Mouse (Mus musculus): ENCODE results near the gene Olfr412.

Olfr412 gene

DNA sequence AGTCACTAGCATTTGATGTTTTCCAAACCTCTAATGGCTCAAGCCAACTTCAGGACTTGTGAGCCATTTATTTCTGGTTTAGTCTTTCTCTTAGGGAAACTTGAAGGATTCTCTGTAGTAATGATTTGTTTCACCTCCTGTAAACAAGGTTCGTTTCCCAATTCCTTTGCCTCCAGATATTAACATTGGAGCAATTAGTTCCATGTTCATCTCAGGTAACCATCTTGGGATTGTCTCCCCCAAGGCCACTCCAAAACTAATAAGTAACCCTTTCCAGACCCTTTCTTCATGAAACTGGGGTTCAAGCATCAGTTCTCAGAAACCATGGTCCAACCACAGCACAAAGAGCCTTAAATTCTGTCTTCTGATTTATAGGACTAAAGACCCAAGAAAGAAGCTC, at the start of gene Olfr412:
Gene Olfr412 (plus strand): TSS at position 301 of the 400 bp plus-strand sequence.
- in situ Hi-C loops (cut with MboI; ENCODE audit: low sequenced_read_pairs) = no loop called here

DNA sequence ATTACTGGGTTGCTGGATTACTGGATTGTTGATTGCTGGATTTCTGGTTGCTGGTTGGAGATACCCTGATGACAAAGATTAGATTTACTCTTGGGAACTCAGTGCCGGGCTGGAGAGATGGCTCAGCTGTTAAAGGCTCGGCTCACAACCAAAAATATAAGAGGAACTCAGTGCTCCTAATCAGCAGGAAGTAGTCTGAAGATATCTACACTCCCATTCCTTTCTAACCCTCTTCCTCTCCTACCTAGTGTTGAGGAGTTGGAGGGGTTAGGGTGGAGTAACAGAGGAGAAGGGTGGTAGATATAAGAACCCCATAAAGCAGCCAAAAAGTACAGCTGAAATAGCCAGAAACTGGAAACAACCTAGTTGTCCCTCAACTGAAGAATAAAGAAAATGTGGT, 35.8 kb upstream of the Olfr412 start:
- in situ Hi-C loops (cut with MboI; ENCODE audit: low sequenced_read_pairs) = no loop called here

DNA sequence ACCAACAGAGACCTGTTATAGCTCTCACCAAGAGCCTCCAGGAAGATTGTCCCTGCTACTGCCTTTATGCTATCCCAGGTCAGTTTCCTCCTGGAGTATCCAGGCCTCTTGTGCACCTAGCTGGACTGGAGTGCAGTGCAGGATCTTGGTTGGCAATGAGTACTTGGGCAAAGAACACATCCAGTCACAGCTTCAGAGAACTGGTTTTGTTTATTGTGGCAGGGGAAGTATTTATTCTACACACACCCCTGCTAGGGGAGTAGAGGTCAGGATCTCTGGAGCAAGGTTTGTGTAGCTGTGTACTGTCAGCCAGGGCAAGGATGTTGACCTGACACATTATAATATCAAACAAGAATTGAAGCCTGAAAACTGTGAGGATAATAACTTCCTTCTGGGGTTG, 33.1 kb upstream of the Olfr412 start:
- in situ Hi-C loops (cut with MboI; ENCODE audit: low sequenced_read_pairs) = no loop called here

DNA sequence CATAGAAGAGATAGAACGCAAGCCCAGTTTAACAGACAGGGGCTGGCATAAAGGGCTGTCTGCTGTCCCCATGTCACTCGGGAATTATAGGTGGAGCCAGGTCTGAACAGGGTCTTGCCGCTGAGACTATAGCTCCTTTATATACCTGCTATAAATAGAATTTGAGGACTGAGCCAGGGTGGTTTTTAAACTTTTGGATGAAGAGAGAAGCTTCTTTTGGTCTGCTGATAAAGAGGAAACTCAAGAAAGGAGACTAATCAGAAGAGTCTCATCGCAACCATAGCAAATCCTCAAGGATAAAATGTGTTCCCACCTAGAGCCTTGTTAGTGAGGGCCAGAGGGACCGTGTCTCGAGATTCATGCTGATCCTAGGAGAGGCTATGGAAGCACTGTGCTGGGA, 23.9 kb upstream of the Olfr412 start, which contains the start of gene Olfr410:
Gene Olfr410 (minus strand): TSS at position 101 of the 400 bp plus-strand sequence.
- in situ Hi-C loops (cut with MboI; ENCODE audit: low sequenced_read_pairs) = no loop called here

DNA sequence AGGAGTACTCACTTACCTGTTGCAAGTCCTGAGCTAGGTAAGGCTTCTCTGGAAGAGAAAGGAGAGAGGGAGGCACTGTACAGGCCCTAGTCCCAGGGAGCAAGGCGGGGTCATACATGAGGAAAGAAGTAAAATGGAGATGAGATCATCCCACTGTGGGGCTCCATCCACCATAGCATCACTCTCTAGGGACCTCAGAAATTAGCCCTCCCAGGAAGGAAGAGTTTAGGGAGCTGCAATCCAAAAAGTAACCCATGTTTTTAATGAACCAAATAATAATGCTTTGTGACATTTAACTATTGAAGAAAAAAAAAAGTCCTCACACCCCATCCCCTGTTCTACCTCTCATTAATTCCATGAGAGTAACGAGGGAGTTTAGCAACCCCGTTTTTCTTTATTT, 9.3 kb upstream of the Olfr412 start, which contains the start of gene Olfr411:
Gene Olfr411 (minus strand): TSS at position 101 of the 400 bp plus-strand sequence.
- in situ Hi-C loops (cut with MboI; ENCODE audit: low sequenced_read_pairs) = no loop called here

DNA sequence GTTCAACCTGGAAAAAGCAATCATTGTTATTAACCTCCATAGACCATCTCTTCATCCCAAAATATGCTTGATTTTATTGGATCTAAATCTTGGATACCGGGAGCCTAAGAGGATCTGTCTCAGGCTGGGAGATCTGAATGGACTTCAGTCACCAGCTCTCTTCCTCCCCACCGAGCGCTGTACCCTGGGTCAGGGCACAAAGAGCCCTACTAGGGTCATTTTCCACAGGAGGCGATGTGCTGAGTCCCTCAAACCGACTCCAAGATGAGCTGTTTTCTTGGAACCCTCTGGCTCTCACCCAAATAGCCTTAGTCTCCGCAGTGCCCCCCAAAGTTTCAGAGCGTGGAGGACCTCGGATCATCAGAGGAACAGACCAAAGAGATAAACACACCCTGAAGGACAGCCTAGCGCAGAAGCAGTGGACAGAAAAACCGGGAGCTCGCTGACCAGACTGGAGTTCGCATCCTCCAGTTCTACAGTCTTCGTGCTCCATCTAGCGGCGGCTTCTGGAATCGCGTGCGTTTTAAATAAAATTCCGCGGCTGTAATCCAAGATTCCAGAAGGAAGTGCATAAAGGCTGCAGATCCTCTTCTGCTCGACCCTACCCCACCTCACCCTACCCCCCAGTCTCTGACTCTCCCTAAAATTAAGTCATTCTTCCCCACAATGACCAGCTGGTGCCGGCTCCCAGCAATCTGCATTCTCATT, 9.7 kb downstream of the Olfr412 start:
- in situ Hi-C loops (cut with MboI; ENCODE audit: low sequenced_read_pairs) = no loop called here

DNA sequence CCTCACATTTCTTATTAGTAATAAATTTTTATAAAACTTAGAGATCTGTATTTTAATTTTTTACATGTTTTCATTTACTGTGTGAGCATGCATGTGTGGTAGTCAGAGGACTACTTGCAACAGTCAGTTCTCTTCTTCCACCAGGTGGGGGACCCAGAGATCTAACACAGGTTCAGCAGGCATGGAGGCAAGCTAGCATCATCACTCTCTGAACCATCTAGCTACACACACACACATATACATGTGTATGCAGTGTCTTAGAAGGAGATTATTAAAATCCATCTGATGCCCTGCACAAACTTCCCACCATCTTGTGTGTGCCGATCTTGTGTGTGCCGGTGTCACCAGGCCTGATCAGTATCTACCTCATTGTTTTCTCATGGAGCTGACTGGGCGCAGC, 15.0 kb downstream of the Olfr412 start:
- in situ Hi-C loops (cut with MboI; ENCODE audit: low sequenced_read_pairs) = no loop called here

DNA sequence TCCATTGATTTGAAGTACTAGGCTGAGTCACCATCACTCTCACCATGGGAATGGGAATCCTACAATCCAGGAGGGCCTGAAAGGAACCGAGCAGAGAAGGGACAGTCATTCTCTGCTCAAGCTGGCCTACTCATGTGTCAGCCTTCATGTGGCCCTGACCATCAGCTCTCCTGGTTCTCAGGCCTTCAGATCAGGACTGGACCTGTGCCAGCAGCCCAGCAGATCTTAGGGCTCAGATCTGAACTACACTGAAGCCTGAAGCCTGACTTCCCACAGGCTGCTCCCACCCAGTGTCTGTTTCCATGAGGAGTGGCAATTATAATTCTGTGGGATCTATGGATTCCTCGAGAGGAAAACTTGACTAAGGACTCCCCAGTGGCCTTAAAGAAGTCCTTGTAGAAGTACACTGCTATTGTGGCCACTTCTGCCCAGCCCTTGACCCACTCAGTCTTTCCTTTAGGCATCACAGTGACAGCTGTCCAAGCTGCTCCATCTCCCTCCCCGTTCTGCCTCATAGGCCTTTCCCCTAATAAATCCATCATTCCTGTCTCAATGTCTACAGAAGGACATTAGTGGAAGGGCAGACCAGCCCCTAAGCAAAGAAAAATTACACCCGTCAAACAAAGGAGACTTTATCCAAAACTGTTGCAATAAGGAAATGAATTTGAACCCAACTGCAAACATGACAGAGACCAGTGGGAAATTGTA, 17.5 kb downstream of the Olfr412 start:
- in situ Hi-C loops (cut with MboI; ENCODE audit: low sequenced_read_pairs) = no loop called here

DNA sequence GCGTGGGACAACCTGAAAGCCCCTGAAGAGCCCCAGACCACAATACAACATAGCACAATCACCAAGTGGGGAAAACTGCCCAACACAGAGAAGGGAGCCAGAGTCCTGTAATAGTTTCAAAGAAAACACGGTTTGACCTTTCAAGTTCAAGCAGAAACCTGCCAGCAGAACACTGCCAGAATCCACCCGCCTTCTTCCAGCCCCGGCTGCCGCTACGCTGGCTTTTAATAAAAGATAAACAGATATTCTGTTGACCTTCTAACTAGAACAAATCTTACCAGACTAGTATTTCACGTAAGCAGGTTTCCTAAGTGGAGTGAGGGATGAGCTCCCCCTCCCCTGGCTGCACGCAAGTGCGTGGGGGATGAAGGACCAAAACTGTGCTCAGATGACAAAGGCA, 23.8 kb downstream of the Olfr412 start:
- in situ Hi-C loops (cut with MboI; ENCODE audit: low sequenced_read_pairs) = no loop called here

DNA sequence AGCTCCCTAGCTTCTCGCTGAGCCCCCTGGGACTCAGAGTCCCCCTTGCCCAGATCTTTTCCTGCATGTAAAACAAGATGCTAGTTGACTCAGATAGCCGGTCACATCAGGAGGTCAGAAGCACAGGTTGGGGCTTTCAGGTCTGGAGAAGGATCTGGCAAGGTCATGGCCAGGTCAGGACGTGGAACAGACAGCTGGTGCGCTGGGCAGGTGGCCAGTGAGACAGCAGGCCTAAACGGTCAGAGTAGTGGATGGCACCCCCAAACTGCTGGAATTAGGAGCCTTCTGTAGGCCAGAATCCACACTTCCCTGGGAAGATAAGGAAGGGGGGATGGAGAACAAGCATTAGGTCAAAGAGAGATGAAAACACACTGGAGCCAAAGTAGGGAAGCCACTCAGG, 25.3 kb downstream of the Olfr412 start:
- in situ Hi-C loops (cut with MboI; ENCODE audit: low sequenced_read_pairs) = no loop called here

DNA sequence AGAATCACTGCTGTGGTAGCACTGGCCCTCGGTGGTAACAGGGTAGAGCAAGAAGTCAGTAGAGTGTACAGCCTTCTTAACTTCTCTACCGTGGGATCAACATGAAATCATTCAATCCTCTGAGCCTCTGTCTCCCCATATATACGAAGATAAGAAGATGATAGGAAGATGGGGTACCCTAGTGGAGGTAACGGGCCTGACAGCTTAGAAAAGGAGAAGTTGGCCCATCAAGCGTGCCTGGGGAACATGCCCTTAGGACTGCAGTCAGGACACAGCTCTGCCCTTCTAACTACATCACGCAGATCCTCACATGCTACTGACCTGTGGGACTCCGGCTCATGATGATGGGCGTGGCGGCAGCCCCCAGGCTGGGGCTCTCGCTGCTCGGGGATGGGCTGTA, 30.0 kb downstream of the Olfr412 start:
- in situ Hi-C loops (cut with MboI; ENCODE audit: low sequenced_read_pairs) = loop anchor here (5.0 kb wide), 1 partner anchor 145 kb away; no protein-coding TSS in a partner anchor

DNA sequence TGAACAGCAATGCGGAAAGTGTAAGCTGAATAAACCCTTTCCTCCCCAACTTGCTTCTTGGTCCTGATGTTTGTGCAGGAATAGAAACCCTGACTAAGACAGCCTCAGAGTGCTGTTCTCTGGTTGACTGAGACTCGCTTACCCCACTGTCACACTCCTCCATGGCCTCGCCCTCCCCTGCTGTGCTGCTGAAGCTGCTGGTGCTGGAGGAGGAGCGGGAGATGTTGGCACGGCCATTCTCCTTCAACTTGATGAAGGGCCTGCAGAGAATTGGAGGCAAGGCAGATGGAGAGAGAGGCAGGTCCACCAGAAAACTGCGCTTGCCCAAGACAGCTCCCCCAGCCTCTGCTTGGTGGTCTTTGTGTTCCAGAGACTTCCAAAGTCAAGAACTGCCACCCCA, 31.0 kb downstream of the Olfr412 start:
- in situ Hi-C loops (cut with MboI; ENCODE audit: low sequenced_read_pairs) = loop anchor here (5.0 kb wide), 1 partner anchor 144 kb away; no protein-coding TSS in a partner anchor

DNA sequence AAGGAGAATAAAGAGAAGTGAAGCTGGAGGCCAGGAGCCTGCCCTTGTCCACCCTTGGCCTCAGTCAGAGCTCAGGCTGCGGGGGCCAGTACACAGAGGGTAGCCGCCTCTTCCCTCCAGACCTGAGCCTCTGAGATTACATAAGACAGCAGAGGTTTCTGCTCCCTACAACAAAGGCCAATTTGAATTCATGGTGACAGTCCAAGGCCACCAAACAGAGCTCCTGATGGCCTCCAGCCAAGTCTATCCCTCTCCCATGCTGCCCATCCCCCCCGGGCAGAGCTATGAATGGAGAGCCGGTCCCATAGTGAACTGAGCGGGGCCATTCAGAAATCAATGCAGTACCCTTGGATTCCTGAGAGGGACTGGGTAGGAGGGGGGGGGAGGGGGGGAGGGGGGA, 31.6 kb downstream of the Olfr412 start:
- in situ Hi-C loops (cut with MboI; ENCODE audit: low sequenced_read_pairs) = loop anchor here (5.0 kb wide), 1 partner anchor 144 kb away; no protein-coding TSS in a partner anchor

DNA sequence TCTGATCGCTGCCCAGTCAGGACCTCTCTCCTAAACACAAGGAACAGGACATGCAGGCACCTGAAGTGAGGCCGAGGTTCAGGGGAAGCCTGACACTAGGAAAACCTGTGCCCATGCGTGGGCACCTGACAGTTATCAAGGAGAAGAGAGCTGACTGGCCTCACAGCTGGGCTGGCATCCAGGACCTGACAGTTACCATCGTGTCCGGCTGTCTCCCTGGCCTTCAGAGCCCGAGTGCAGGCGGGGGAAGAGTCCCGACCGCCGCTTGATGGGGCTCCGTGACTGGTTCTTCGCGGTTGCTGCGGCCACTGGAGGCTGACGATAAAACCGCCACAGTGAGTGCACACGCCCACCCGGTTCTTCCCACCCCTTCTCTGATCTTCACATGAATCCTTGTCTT, 33.7 kb downstream of the Olfr412 start:
- in situ Hi-C loops (cut with MboI; ENCODE audit: low sequenced_read_pairs) = no loop called here

DNA sequence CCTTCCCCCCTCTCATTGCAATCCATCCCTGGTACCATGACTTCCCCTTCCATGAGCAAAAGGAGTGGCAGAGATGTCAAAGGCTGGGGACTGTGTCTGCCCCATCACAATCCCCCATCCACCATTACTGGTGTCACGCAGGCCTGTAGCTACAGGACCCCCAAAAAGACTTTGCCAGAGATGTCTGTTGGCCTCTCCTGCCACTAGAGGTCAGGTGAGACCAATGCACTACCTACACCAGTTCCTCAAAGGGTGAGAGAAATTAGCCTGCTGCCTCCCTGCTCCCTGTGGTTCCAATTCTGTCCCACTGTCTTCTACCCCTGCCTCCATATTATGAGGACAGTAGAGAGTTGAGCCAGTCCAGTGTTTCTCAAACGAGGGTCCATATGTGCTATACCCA, 40.3 kb downstream of the Olfr412 start:
- in situ Hi-C loops (cut with MboI; ENCODE audit: low sequenced_read_pairs) = no loop called here

DNA sequence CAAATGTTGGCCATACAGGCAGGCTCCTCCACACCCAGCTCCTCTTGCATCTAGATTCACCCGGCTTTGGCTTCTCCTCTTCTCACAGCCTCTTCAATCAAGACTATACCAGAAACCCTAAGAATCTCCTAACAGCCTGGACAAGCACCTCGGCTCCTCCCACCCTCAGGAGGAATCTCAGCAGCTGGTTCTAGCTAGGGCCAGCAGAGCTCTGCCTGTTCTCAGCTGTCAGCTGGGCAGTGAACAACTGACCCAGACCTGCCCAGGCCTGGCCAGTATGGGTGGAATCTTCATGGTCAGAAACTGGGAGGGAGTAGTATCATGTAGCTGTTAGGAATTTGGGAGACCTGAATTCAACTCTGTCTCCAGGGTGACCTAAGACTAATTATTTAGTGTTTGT, 42.3 kb downstream of the Olfr412 start:
- in situ Hi-C loops (cut with MboI; ENCODE audit: low sequenced_read_pairs) = no loop called here

DNA sequence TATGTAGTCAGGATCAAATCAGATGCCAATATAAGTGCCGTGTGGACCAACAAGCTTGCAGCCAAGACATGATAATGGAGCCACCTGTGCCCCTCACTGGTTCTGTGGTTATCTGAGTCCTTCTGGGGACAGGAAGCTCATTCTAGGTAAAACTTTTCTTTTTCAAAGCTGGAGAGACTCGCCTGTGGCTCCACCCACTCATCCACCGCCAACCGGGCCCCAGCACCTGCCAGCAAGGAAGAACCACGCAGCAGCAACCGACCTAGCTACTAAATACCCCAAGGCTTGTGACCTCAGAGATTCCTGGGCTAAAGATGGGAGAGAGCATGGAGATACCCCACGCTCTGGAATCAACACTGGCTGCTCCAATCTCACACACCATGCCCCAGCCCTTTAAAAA, 43.3 kb downstream of the Olfr412 start:
- in situ Hi-C loops (cut with MboI; ENCODE audit: low sequenced_read_pairs) = no loop called here

DNA sequence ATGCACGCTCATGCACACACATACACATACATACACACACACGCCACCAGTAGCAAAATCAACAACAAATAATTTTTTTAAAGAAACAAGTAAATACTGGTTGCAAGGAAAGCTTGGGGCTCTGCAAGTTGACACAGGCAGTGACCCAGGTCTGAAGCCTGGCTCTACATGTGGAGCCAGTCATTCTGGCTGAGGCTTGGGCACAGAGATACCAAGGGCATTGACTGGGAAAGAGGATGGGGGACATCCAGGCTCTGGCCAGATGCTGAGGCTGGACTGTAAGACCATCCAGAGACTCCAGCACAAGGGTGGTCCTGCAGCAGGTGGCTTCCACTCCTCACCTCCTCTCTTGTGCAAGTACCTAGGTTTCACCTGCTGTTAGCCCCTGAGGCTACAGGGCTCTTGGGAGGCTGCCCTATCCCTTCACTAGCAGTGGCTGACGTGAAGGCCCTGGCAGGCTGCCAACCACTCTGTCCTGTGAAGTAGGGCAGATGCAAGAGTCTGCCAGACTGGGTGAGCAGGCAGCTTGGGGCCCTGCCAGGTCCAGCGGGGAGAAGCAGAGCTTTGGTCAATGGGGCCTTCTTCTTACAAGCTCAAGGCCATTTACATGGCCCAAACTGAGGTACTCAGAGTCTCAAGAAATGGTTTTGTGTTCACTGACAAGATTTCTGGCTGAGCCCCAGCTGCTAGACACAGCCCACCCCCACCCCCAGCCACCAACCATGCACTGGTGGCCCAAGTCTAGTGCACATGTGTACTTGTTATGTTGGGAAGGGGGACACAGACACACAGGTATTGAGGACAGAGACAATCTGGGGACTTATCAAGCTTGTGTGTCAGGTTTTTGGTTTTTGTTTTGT, 46.9 kb downstream of the Olfr412 start:
- in situ Hi-C loops (cut with MboI; ENCODE audit: low sequenced_read_pairs) = no loop called here

DNA sequence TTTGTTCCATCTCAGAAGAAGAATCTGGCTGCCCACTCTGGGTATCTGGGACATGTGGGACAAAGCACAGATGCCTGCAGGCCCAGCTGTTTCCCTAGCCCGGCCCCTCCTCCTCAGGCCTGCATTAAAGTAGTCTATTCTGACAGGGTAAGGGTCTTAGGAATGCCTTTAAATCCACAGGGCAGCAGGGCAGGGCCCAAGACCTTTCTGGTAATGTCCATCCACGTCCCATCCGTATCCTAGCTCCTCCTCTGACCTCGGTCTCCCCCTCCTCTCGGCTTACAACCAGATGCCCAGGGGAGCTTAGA, 47.5 kb downstream of the Olfr412 start:
- in situ Hi-C loops (cut with MboI; ENCODE audit: low sequenced_read_pairs) = no loop called here

DNA sequence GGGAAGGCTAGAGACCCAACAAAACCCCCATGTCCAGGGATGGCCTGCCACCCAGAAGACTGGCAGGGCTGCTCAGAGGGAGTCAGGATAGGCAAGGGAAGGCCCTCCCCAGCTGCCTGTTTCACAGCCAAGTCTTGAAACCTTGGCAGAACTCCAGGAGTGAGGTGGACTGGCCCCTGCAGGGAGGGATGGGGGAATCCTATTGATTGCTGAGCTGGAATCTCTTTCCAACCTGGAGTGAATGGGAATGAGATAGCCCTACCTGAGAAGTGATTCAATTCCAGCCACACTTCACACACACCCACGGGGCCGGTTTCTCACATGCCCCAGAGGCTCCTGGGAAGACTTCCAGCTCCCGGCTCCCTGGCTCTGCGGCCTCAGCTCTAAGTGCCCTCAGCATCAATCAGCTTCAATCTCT, 47.9 kb downstream of the Olfr412 start:
- in situ Hi-C loops (cut with MboI; ENCODE audit: low sequenced_read_pairs) = no loop called here

DNA sequence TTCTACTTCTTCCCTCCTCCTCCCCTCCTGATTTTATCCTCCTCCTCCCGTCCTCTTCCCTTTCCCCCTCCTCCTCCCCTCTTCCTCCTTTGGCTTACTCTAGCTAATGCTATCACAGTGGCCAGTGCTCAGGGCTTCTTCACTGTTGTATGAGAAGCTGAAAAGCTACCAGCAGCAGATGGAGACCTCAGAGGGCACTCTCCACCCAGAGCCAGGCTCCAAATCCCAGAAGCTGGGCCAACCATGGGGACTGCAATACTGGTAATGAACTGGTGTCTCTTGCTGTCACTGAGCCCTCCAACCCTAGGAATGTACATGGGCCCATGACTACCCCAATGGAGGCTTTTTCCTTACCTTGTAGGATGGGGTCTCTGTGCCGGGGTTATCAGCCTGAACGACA, 50.1 kb downstream of the Olfr412 start:
- in situ Hi-C loops (cut with MboI; ENCODE audit: low sequenced_read_pairs) = no loop called here
